Mouse (Mus musculus): Measurements from ENCODE around the gene Rbp3.

DNA sequence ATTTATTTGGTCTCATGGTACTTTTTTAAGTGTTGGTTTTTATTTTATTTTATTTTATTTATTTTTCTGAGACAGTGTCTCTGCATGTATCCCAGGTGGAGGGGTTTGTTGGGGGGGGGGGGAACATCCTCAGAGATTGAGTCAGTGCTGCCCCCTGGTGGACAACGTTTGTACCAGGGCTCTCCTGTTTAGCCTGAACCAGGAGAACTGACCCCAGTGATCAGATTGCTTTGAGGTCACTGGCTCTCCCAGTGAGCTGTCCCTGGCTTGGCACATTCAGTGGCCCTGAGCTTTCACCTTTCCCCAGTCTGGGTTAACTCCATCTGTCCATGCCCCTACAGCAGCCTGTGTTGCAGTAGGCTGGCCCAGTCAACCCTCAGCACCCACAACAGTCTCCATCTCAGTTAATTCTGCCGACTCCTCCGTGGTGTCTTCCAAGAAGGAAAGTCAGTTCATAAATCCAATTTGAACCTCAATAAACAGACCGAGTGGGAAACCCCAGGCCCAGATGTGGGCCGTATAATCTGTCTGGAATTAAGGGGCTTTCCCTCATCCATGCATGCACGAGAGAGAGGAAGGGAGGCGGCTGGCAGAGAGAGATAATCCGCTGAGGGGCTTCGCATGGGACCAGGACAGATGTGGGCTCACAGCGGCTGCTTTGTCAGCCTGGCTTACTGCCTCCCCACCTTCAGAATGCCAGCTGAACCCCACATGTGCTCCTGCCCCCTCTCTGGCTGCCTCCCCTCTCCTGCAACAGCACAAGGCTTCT is 20.7 kb upstream of the Rbp3 start:
- peak; percentile 32; the same call in 1 of the 2 replicates for TF ChIP-seq CTCF (IDR thresholded peaks at IDR 0.05; ENCODE audit: extremely low read depth, insufficient read length, insufficient replicate concordance, low read depth, low read length)
- TF ChIP-seq POLR2A (IDR thresholded peaks at IDR 0.05; ENCODE audit: low read depth, low read length) = no peak

All from small intestine, adult 2 months (tissue).